Mouse (Mus musculus) embryonic facial prominence, embryonic 14.5 days (tissue): ENCODE measurements around the gene Vps52. TPM values are rescaled to one million over a fixed set of nuclear protein-coding genes. Genes with fewer than 3 reads are reported as not detected.
A peak's percentile ranks its signal among the peaks of the same experiment; 100 is the strongest.
"Not testable (repeated sequence)": the region's sequence is repeated elsewhere in the genome, so short reads cannot be mapped to it uniquely, and the experiment has no call there.

Source experiments
- ATAC-seq: fragments of 200-750 bp; cut with Nextera tagmentation; 2 replicates; pipeline ENCODE4 v1.8.0; 2017; ENCODE audit warnings: low read depth, moderate number of reproducible peaks, moderate TSS enrichment
- DNase-seq: peaks from one replicate; pipeline ENCODE4 v3.0.0-alpha.2; 2015; ENCODE audit warnings: low spot score
- H3K27ac ChIP-seq: fragments of 300-500 bp; sonication (generic); replicated peaks from 2 replicates; pipeline ENCODE4 v1.5.1; 2014; ENCODE audit warnings: low read depth, mild to moderate bottlenecking, low read length, moderate library complexity
- H3K27me3 ChIP-seq: fragments of 300-500 bp; sonication (generic); replicated peaks from 2 replicates; pipeline ENCODE4 v1.6.1; 2014; ENCODE audit warnings: low read length; ENCODE audit not compliant: control insufficient read depth, insufficient read depth
- H3K36me3 ChIP-seq: fragments of 300-500 bp; sonication (generic); 2 replicates; pipeline ENCODE4 v1.6.1; 2014; ENCODE audit warnings: low read length, mixed read lengths; ENCODE audit not compliant: control insufficient read depth, insufficient read depth
- H3K4me1 ChIP-seq: fragments of 300-500 bp; sonication (generic); 2 replicates; pipeline ENCODE4 v1.6.1; 2014; ENCODE audit warnings: antibody characterized with exemption, low read length; ENCODE audit not compliant: control insufficient read depth, insufficient read depth
- H3K4me2 ChIP-seq: fragments of 300-500 bp; sonication (generic); 2 replicates; pipeline ENCODE4 v1.6.1; 2014; ENCODE audit warnings: low read depth, mild to moderate bottlenecking, low read length, moderate library complexity, mixed read lengths
- H3K4me3 ChIP-seq: fragments of 300-500 bp; sonication (generic); 2 replicates; pipeline ENCODE4 v1.5.1; 2014; ENCODE audit warnings: low read depth, mild to moderate bottlenecking, low read length
- H3K9ac ChIP-seq: fragments of 300-500 bp; sonication (generic); 2 replicates; pipeline ENCODE4 v1.6.1; 2014; ENCODE audit warnings: low read depth, mild to moderate bottlenecking, low read length, moderate library complexity, mixed read lengths
- H3K9me3 ChIP-seq: fragments of 300-500 bp; sonication (generic); 2 replicates; pipeline ENCODE4 v1.6.1; 2016; ENCODE audit warnings: low read length; ENCODE audit not compliant: control insufficient read depth
- WGBS: fragments of 180-500 bp; shearing (Covaris S2); extraction: QIAGEN DNeasy Blood & Tissue Kit; methylation state at CpG from one replicate; pipeline ENCODE4 v1.1.7; 2014; 5-methylcytosine and 5-hydroxymethylcytosine counted together
- polyA plus RNA-seq: library from polyadenylated mRNA; unstranded; fragments of >200 nt; fragmentation: Nextera tagmentation; extraction: Ambion mirVana; gene quantifications from 2 replicates; pipeline ENCODE4 v1.2.1, GENCODE M21; 2014

Vps52 gene
- polyA plus RNA-seq, 1 experiment from 2014 or later: 38.6 TPM

- not testable (repeated sequence) for H3K9me3 ChIP-seq, H3K4me2 ChIP-seq, H3K4me3 ChIP-seq, H3K4me1 ChIP-seq, H3K27ac ChIP-seq, ATAC-seq, DNase-seq, H3K9ac ChIP-seq, H3K36me3 ChIP-seq
- WGBS: 39% methylated on average over 5 of the region's 5 CpGs
- peaks cover 45% of the 10 kb centered on the region for H3K27me3 ChIP-seq
Measured at GRCm38 (mm10) chr17:33998697-33999096, 43.1 kb downstream of the Vps52 start.

- 3% methylated on average over 55 of the region's 87 CpGs for WGBS
- Histone ChIP-seq H3K36me3 (no peaks in the 10 kb centered on the region), H3K27ac (no peak overlapping the region), H3K9ac (peak overlapping the region; percentile 42; the same call in 1 of the 2 replicates), H3K4me1 (peaks cover 4% of the 10 kb centered on the region; the same call in 1 of the 2 replicates), H3K27me3 (peaks cover 45% of the 10 kb centered on the region), H3K4me2 (peak overlapping the region; percentile 97), H3K4me3 (peak overlapping the region; percentile 52), H3K9me3 (no peaks in the 10 kb centered on the region; the same call in 1 of the 2 replicates)
- DNase-seq (no peak), ATAC-seq (0 out of 2 replicates have a peak, but pooled peaks have one; percentile 51)
Measured at GRCm38 (mm10) chr17:33999341-34000149, 43.9 kb downstream of the Vps52 start.

DNA sequence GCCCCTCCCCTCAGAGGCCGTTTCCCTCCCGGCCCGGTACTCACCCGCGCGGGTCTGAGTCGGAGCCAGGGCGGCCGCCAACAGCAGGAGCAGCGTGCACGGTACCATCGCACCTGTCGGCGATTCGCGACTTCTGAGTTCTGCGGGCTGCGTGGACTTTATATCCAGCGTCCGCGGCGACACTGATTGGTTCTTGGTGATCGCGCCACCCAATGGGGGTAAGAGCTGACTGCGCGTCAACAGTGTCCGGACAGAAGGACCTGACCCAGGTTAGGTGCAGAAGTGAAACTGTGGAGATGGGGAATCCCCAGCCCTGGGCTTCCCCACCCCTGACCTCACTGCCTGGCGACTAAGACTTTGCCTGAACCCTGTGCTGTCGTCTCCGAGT, 44.5 kb downstream of the Vps52 start, which contains the start of gene H2-K1:
H2-K1 (minus strand) TSS at position 198 of the 388 bp plus-strand sequence.
- Histone ChIP-seq H3K9me3 (no peaks in the 10 kb centered on the region), H3K4me1 (peaks cover 4% of the 10 kb centered on the region; the same call in 1 of the 2 replicates), H3K4me3 (peak within 1 kb of the TSS; percentile 52), H3K36me3 (no peaks in the 10 kb centered on the region), H3K4me2 (peak within 1 kb of the TSS; percentile 97), H3K27me3 (peaks cover 45% of the 10 kb centered on the region), H3K27ac (no peak within 1 kb of the TSS), H3K9ac (peak within 1 kb of the TSS; percentile 42; the same call in 1 of the 2 replicates)
- under 1% methylated on average over 16 of the region's 30 CpGs for WGBS
- DNase-seq (peak; percentile 78), ATAC-seq (peak; percentile 86)

- H3K27ac ChIP-seq, H3K36me3 ChIP-seq, DNase-seq, H3K4me1 ChIP-seq, H3K4me2 ChIP-seq, H3K9me3 ChIP-seq, ATAC-seq, H3K9ac ChIP-seq: not testable (repeated sequence)
- H3K4me3 ChIP-seq: 0 out of 2 replicates have a peak overlapping the region, but pooled peaks have one; percentile 52
- H3K27me3 ChIP-seq: peaks cover 45% of the 10 kb centered on the region
- WGBS: 55% methylated on average over 2 of the region's 2 CpGs
Measured at GRCm38 (mm10) chr17:34000796-34001195, 45.2 kb downstream of the Vps52 start.

DNA sequence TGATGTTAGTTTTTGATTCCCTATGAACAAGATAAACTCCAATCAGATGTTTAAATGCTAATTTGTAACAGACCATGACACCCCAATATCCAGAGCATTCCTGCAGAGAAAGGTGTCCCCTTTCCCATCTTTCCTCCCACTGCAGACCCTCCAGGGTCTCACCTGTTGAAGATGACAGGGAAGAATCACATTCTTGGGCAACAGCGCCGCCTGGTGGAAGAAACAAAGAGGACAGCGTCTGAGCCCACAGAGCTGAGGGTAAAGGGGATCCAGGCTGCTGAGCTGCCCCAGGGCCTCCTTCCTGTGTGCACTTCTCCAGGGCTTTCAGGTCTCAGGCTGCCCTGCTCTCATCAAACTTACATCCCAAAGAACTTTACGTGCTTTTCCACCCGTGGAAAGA, 47.8 kb downstream of the Vps52 start:
- H3K4me3 ChIP-seq: no peak overlapping the region
- DNase-seq (no peak), ATAC-seq (no peak)
- WGBS: 5% methylated on average over 5 of the region's 5 CpGs
- H3K36me3 ChIP-seq: no peaks in the 10 kb centered on the region
- H3K27me3 ChIP-seq: peaks cover 39% of the 10 kb centered on the region
- no peak overlapping the region for H3K27ac ChIP-seq
- no peak overlapping the region for H3K4me2 ChIP-seq
- no peaks in the 10 kb centered on the region for H3K9me3 ChIP-seq
- H3K9ac ChIP-seq: no peak overlapping the region
- H3K4me1 ChIP-seq: peaks cover 4% of the 10 kb centered on the region; the same call in 1 of the 2 replicates

GRCm38 (mm10) chr17:34006570-34006969, 51.0 kb downstream of the Vps52 start:
- WGBS: 52% methylated on average over 2 of the region's 2 CpGs
- no peak overlapping the region for H3K27ac ChIP-seq

DNA sequence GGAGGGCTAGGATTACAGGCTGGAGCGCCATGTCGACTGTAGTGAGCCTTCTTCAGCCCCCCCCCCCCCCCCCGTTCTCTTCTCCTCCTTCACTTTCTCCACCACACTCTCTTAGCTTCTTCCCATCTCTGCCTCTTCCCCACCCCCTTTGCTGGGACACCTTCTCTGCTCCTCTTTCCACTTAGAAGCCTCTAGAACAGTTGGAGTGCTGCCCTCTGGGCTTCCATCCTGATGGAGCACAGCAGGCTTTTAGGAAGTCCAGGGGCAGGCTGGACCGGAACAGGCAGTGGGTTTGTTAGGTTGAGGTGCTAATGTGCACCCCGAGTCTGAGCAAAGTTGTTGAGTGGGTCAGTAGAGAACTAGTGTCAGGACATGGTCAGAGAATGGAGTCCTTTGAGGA, 54.5 kb downstream of the Vps52 start:
- 70% methylated on average over 5 of the region's 5 CpGs for WGBS
- H3K4me2 ChIP-seq: no peak overlapping the region
- no peak overlapping the region for H3K4me3 ChIP-seq
- no peaks in the 10 kb centered on the region for H3K4me1 ChIP-seq
- no peak overlapping the region for H3K27ac ChIP-seq
- H3K36me3 ChIP-seq: no peaks in the 10 kb centered on the region
- DNase-seq: no peak
- no peaks in the 10 kb centered on the region for H3K9me3 ChIP-seq
- H3K9ac ChIP-seq: no peak overlapping the region
- ATAC-seq: no peak
- H3K27me3 ChIP-seq: no peaks in the 10 kb centered on the region

More at GRCm38 (mm10) chr17:34006570-34006969, 51.0 kb downstream of the Vps52 start:
- H3K36me3 ChIP-seq: no peaks in the 10 kb centered on the region
- H3K4me2 ChIP-seq: no peak overlapping the region
- H3K4me1 ChIP-seq: no peaks in the 10 kb centered on the region
- no peak overlapping the region for H3K4me3 ChIP-seq
- no peak overlapping the region for H3K9ac ChIP-seq
- DNase-seq: no peak
- ATAC-seq: no peak
- peaks cover 9% of the 10 kb centered on the region for H3K27me3 ChIP-seq
- H3K9me3 ChIP-seq: no peaks in the 10 kb centered on the region

DNA sequence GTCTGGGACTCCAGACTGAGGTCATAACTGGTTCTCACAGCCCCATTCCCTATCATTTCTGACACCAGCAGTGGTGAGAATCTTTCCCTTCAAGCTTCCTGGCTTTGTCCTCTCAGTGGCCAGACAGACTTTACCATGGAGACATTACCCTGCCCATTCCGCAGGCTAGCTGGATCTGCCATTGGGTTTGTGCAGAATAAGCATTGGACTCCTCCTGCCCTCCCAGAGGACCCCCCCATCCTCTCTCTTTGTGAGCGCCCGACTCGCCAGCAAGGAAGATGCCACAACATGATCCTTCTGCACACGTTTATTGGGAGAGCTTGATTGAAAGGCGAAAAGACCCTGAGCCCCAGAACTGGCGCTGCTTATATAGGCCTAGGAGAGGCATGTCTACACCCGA, 57.8 kb downstream of the Vps52 start:
- H3K27me3 ChIP-seq: no peaks in the 10 kb centered on the region
- no peaks in the 10 kb centered on the region for H3K36me3 ChIP-seq
- no peak overlapping the region for H3K4me2 ChIP-seq
- DNase-seq (no peak), ATAC-seq (no peak)
- no peaks in the 10 kb centered on the region for H3K9me3 ChIP-seq
- 90% methylated on average over 8 of the region's 8 CpGs for WGBS
- H3K4me1 ChIP-seq: no peaks in the 10 kb centered on the region
- no peak overlapping the region for H3K27ac ChIP-seq
- H3K4me3 ChIP-seq: no peak overlapping the region
- H3K9ac ChIP-seq: no peak overlapping the region
